Mouse (Mus musculus) embryonic facial prominence, embryonic 14.5 days (tissue): ENCODE measurements at regions not wholly inside any gene's neighbourhood (a gene's known extent, or its start where the extent isn't known, plus 50 kb on each side); places are given as distances from the start of the nearest gene placed in this dataset.
"Not testable (repeated sequence)": the region's sequence is repeated elsewhere in the genome, so short reads cannot be mapped to it uniquely, and the experiment has no call there.

ENCODE experiments used
- ATAC-seq: fragments of 200-750 bp; cut with Nextera tagmentation; 2 replicates; pipeline ENCODE4 v1.8.0; 2017; ENCODE audit warnings: low read depth, moderate number of reproducible peaks, moderate TSS enrichment
- DNase-seq: peaks from one replicate; pipeline ENCODE4 v3.0.0-alpha.2; 2015; ENCODE audit warnings: low spot score
- H3K27ac ChIP-seq: fragments of 300-500 bp; sonication (generic); replicated peaks from 2 replicates; pipeline ENCODE4 v1.5.1; 2014; ENCODE audit warnings: low read depth, mild to moderate bottlenecking, low read length, moderate library complexity
- H3K27me3 ChIP-seq: fragments of 300-500 bp; sonication (generic); replicated peaks from 2 replicates; pipeline ENCODE4 v1.6.1; 2014; ENCODE audit warnings: low read length; ENCODE audit not compliant: control insufficient read depth, insufficient read depth
- H3K36me3 ChIP-seq: fragments of 300-500 bp; sonication (generic); 2 replicates; pipeline ENCODE4 v1.6.1; 2014; ENCODE audit warnings: low read length, mixed read lengths; ENCODE audit not compliant: control insufficient read depth, insufficient read depth
- H3K4me1 ChIP-seq: fragments of 300-500 bp; sonication (generic); 2 replicates; pipeline ENCODE4 v1.6.1; 2014; ENCODE audit warnings: antibody characterized with exemption, low read length; ENCODE audit not compliant: control insufficient read depth, insufficient read depth
- H3K4me2 ChIP-seq: fragments of 300-500 bp; sonication (generic); 2 replicates; pipeline ENCODE4 v1.6.1; 2014; ENCODE audit warnings: low read depth, mild to moderate bottlenecking, low read length, moderate library complexity, mixed read lengths
- H3K4me3 ChIP-seq: fragments of 300-500 bp; sonication (generic); 2 replicates; pipeline ENCODE4 v1.5.1; 2014; ENCODE audit warnings: low read depth, mild to moderate bottlenecking, low read length
- H3K9ac ChIP-seq: fragments of 300-500 bp; sonication (generic); 2 replicates; pipeline ENCODE4 v1.6.1; 2014; ENCODE audit warnings: low read depth, mild to moderate bottlenecking, low read length, moderate library complexity, mixed read lengths
- H3K9me3 ChIP-seq: fragments of 300-500 bp; sonication (generic); 2 replicates; pipeline ENCODE4 v1.6.1; 2016; ENCODE audit warnings: low read length; ENCODE audit not compliant: control insufficient read depth
- WGBS: fragments of 180-500 bp; shearing (Covaris S2); extraction: QIAGEN DNeasy Blood & Tissue Kit; methylation state at CpG from one replicate; pipeline ENCODE4 v1.1.7; 2014; 5-methylcytosine and 5-hydroxymethylcytosine counted together

GRCm38 (mm10) chr1:109811191-109811590 is 171.0 kb upstream of the Cdh7 start:
- DNase-seq: peak; percentile 1
- H3K9ac ChIP-seq, H3K4me2 ChIP-seq, H3K4me1 ChIP-seq, H3K9me3 ChIP-seq, H3K27me3 ChIP-seq, H3K4me3 ChIP-seq, ATAC-seq, H3K27ac ChIP-seq, H3K36me3 ChIP-seq: not testable (repeated sequence)
- 66% methylated on average over 2 of the region's 2 CpGs for WGBS

- DNase-seq (no peak), ATAC-seq (no peak)
- H3K27me3 ChIP-seq: no peaks in the 10 kb centered on the region
These were observed 131.6 kb upstream of the Cdh7 start for GRCm38 (mm10) chr1:109850591-109850990.

DNA sequence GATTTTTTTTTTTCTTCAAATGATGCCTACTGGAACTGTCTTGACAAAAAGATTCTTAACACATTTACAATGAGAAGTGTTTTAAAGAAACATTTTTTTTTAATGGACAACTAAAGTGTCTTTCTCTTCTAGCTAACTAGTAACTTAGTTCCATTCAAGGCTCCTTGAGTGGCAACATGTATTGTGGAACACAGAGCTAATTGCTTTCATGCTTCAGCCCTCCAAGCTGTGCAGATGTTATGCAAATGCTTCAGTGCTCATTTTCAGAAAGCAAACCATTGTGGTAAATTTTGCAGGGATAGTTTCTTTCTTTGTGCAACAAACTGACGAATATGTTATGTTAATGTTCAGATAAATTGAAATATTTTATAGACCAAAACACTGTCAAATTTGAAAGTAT is 83.6 kb upstream of the Cdh7 start:
- 65% methylated on average over 1 of the region's 1 CpGs for WGBS
- Histone ChIP-seq H3K36me3 (no peaks in the 10 kb centered on the region), H3K4me2 (no peak overlapping the region), H3K4me3 (no peak overlapping the region), H3K9ac (no peak overlapping the region), H3K27ac (no peak overlapping the region), H3K9me3 (no peaks in the 10 kb centered on the region), H3K27me3 (no peaks in the 10 kb centered on the region), H3K4me1 (no peaks in the 10 kb centered on the region)
- ATAC-seq (no peak), DNase-seq (peak; percentile 13)

More at GRCm38 (mm10) chr1:109850591-109850990, 131.6 kb upstream of the Cdh7 start:
- H3K9ac ChIP-seq: no peak overlapping the region
- no peaks in the 10 kb centered on the region for H3K9me3 ChIP-seq
- no peaks in the 10 kb centered on the region for H3K36me3 ChIP-seq
- H3K4me2 ChIP-seq: no peak overlapping the region
- H3K4me3 ChIP-seq: no peak overlapping the region
- no peaks in the 10 kb centered on the region for H3K4me1 ChIP-seq
- H3K27ac ChIP-seq: no peak overlapping the region

DNA sequence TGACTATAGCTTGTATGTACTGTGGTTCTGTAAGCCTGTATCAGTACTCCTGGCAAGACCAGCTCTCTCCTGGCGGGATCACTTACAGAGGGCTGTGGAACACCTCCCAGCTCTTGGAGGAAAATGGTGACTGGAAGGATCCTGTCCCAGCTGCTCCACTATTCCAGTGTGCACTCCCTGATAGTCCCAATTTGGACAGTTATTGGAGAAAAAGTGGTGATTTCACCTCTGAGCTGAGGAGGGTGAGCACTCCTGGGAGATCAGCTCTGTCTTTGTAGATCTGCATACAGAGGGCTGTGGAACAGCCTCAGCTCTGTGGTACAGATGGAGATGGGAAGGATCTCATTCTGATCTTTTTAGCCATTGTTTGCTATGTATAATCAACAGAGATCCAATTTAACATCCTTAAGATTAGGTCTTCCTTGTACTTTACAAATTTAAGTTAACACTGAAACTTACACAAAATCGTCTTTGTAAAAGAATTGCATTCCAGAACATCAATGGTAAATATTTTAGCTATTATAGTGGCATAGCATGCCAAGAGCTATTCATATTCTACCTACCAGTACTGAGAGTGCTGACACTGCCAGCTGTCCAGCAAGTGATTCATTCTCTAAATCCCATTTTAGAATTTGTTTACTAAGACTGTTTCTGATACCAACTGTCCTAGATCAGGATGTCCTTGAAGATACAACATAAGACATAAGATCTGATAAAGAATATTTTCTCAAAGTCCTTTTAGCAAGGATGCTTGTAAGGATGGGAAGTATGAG is 52.6 kb upstream of the Cdh7 start:
- DNase-seq: no peak
- no peaks in the 10 kb centered on the region for H3K9me3 ChIP-seq
- no peak overlapping the region for H3K4me2 ChIP-seq
- 69% methylated on average over 2 of the region's 2 CpGs for WGBS
- no peak overlapping the region for H3K27ac ChIP-seq
- no peaks in the 10 kb centered on the region for H3K36me3 ChIP-seq
- no peaks in the 10 kb centered on the region for H3K27me3 ChIP-seq
- no peak overlapping the region for H3K4me3 ChIP-seq
- no peaks in the 10 kb centered on the region for H3K4me1 ChIP-seq
- H3K9ac ChIP-seq: no peak overlapping the region
- no peak for ATAC-seq
